Mouse (Mus musculus) activated CD4-positive, CD25-positive, alpha-beta regulatory T cell, adult 9 weeks (primary cell): Measurements from ENCODE around the gene BC055324. TPM values are rescaled to one million over a fixed set of nuclear protein-coding genes. Genes with fewer than 3 reads are reported as not detected.

ENCODE experiments used
- polyA plus RNA-seq: library from polyadenylated mRNA; unstranded; fragments of 100-300 nt; shearing (Covaris generic); gene quantifications from one replicate; pipeline ENCODE4 v1.2.1, GENCODE M21; 2017

Gene BC055324
- 4.5 TPM for polyA plus RNA-seq

DNA sequence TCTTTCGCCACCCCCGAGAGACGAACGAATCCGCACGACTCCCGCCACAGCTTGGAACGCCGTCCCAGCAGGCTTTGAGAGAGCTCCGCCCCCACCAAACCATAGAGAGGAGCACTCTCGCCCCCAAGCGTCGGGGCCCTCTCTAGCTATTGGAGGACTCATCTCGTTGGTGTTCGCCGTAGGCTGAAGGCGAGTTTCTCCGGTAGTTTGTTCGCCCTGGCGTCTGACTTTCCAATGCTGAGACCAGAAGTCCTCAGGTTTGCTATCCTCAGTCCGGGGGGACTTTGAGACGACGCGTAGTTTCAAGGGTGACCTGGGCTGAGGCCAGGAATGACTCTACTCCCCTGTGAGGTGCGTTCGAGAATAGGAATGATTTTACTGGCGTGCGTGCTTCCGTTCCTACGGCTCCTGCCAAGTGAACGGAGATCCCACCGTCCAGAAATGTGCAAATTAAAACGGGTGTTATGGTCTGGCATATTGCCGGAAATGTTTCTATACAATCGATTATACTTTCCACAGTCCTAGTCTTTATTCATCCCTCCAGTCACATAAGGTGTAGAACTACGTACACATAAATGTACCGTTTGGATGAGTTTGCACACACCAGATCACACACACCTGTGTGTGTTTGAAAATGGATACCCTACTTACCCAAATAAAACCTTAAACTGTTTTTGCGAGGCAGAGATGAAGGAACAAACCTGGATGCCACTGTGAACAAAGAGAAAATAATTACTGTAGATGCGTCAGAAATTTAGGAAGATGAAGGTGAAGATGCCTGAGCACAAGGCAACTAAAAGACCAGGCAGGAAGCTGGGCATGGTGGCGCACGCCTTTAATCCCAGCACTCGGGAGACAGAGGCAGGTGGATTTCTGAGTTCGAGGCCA lies at the start of gene BC055324, which contains the start of gene Mettl18:
TSS of gene BC055324 (minus strand) at position 76 of the 888 bp plus-strand sequence.
TSS of gene Mettl18 (plus strand) at position 169 of the 888 bp plus-strand sequence.

DNA sequence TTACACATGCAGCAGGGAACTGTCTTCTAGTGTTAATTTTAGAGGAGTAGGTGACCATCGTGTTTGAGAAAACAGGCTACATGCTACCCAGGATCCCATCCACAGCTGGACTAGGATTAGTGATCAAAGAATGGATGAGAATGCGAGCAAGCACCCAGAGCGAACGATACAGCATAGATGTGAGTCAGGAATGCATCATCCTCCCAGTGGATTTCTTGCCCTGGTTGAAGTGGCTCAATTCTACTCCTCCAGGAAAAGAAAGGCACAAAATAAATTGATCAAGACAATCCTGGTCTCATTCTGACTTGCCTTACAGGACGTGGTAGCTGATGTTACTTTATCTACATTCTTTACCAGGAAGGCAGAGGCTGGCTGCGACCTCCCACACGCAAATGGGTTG lies 65.8 kb downstream of the BC055324 start, which contains the start of gene Scyl3:
TSS of gene Scyl3 (plus strand) at position 255 of the 400 bp plus-strand sequence.

Other genes with a start within 250 kb of the BC055324 start
- gene Kifap3, start 215.2 kb downstream of the BC055324 start, polyA plus RNA-seq = 4.0 TPM
- 38.4 TPM for gene Scyl3, start 65.7 kb downstream of the BC055324 start, polyA plus RNA-seq
- gene Mettl18, start 93 bp upstream of the BC055324 start, polyA plus RNA-seq = 25.7 TPM
- 0.31 TPM for gene Sele, start 53.4 kb upstream of the BC055324 start, polyA plus RNA-seq
- 839 TPM for gene Sell, start 67.2 kb upstream of the BC055324 start, polyA plus RNA-seq
- gene Selp, start 120.5 kb upstream of the BC055324 start, polyA plus RNA-seq = 4.1 TPM
- not detected for gene F5, start 157.0 kb upstream of the BC055324 start, polyA plus RNA-seq